Mouse (Mus musculus) G1E-ER4 (cell line): ENCODE data around the gene Med29. TPM values are rescaled to one million over a fixed set of nuclear protein-coding genes. Genes with fewer than 3 reads are reported as not detected.

Source experiments
- GATA1 ChIP-seq: IDR thresholded peaks from one replicate; pipeline ENCODE4 v1.8.0; 2012; ENCODE audit warnings: low read length, inconsistent platforms
- polyA plus RNA-seq: library from polyadenylated mRNA; stranded (reverse); fragments of >175 nt; gene quantifications from 2 replicates; pipeline ENCODE4 v1.2.3, GENCODE M21; 2012

The Med29 gene
- polyA plus RNA-seq, 1 experiment = 33.2 TPM

DNA sequence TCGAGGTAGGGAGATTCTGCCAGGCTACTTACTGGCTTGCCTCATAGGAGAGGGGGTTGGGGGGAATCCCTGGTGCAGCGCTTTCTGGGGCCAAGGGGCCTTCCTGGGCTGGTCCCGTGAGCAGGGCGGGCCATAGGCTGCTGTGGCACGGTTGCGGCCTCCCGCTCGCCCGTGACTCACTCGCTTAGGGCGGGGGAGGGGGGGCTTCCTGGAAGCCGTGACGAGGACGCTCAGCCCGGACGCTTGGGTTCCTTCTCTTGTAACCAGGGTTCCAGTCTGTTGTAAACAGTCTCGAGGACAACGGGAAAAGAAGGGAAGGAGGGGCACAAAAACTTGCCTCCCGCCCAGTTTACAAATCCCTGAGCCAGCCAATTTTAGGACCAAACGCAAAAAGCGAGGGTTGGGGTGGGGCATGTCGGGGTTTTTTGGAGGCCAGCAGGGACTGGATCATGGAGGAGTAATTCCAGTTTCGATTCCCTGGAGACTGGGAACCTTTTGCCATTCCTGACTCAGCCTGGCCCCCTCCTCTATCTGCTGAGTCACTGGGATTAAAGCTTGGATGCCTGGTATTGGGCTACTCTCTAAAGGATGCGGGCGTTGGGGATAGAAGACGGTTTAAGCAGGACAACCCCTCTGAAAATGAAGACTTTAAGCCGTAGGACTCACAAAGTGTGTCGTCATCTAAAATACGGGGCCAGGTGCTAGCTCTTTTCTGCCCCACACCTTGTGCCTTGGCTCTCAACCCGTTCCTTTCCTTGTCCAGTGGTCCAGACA lies 11.3 kb downstream of the Med29 start:
- no peak for TF ChIP-seq GATA1

DNA sequence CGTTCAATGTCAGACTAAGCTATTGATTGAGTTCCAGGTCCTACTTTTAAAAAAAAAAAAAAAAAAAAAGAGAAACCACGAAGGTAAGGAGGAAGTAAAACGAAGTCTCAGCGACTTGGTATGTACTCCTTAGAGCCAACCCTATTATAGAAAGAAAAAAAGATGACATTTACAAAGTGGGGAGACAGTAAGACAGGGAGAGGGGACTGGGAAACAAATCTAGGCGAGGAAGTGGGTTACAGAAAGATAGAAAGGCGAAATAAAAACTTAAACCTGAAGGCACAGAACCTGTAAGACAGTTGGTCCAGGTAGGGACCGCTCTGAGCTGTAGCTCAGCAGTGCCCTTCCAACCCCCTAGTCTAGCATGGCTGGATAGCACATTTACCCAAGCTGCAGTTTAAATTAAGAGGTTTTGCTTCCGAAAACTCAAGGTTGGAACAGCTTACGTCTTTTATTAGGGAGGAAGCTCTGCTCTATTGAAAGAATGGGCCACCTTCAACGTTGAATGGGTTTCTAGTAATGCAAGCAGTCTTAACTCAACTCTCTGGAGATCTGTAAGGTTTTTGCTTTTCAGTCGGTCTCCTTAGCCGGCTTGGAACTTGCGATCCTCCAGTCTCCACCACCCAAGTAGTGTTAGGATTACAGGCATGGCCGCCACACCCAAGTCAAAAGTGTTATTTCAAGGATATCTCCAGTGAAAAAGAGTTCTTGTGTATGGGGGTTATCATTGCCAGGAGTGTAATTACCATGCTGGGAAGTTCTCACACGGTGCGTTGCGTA lies 12.1 kb downstream of the Med29 start, which contains the start of gene Zfp36:
Zfp36 (minus strand) TSS at position 17 of the 780 bp plus-strand sequence.
- no peak for TF ChIP-seq GATA1

DNA sequence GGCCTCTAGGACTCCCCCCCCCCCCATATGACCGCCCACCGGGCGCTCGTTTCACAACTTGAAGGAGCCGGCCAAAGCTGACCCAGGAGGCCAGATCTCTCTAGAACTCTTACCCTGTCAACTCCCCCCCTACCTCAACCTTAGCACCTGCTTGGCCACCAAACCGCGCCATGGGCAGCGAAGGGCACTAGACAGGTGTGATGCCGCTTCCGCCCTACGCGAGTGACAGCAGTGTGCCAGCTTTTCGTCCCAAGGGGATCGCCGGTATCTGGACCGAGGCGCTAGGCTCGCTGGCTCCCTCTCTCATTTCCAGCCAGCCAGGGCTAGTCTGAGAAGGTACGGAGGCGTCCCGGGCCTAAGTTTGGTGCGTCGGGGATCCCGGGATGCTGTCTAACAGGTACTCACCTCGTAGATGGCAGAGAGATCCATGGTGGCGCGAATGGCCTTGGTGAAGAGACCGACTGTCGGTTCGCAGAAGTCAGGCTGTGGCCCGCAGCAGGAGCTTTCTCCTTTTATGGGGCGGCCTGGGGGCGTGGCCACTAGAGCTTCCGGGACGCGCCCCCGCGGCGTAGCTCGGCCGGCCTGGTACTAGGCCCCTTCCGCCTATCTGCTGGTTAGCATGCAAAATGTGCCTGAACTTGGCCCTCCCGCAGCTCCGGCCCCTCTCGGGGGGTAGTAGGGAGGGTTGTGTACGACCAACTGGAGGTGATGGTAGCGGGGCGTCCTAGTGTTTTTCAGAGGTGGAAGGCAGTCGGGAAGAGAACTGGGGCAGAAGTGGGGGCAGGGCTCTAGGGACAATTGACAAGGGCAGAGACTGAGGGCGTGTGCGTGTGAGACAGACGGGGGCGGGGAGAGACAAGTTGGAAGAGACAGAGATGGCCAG lies 13.5 kb downstream of the Med29 start:
- TF ChIP-seq GATA1 = no peak

DNA sequence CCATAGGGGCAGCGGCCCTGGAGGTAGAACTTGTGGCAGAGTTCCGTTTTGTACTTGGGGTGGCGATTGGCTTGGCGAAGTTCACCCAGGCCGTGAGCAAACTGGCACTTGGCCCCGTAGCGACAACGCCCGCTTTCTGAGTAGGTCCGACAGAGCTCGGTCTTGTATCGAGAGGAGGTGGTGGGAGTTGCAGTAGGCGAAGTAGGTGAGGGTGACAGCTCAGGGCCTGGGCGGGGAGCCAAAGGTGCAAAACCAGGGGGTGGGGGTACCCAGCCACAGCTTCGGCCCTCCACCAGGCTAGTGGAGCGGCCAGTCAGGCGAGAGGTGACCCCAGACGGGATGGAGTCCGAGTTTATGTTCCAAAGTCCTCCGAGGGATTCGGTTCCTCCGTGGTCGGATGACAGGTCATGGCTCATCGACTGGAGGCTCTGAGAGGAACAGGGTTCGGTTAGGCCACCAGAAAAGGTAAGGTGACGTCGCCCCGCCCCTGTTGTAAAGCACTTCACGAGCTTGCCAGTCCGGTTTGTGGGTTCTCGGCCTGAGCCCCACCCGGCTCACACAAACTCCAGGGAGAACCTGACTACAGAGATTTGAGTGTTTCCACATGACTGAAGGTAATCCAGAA lies 14.3 kb downstream of the Med29 start:
- no peak for TF ChIP-seq GATA1

DNA sequence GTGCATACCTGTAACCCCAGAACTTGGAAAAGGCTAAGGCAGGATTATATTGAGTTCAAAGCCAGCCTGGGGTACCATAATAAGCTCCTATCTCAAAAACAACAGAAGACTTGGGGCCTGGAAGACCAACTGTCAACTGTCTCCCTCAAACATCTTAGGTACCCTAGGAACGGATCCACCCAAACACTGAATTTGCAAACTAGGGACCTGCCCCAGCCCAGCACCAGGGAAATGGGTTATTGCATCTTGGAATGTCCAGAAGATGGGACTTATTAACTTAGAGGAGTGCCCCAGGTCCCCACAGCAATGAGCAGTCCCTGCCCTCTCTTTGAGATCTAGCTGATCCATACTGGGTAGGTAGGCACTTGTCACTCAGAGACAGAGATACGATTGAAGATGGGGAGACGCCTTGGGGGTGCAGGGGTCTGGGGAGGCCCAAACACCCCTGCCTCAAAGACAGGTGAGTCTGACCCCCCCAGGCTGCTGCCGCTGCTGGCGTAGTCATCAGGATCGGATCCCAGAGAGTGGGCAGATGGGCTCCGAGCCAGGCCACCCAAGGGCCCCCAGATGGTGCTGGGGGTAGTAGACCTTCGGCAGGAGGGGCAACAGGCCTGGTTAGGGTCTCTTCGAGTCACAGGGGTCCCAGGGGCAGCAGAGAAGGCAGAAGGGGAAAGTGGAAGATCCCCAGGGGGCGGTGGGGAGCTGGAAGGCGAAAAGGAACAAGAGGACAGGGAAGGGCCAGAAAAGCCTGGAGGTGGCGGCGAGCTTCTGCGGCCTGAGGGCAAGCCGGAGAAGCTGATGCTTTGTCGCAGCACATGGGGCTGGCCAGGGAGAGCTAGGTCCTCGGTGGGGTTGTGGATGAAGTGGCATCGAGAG lies 15.1 kb downstream of the Med29 start:
- no peak for TF ChIP-seq GATA1

DNA sequence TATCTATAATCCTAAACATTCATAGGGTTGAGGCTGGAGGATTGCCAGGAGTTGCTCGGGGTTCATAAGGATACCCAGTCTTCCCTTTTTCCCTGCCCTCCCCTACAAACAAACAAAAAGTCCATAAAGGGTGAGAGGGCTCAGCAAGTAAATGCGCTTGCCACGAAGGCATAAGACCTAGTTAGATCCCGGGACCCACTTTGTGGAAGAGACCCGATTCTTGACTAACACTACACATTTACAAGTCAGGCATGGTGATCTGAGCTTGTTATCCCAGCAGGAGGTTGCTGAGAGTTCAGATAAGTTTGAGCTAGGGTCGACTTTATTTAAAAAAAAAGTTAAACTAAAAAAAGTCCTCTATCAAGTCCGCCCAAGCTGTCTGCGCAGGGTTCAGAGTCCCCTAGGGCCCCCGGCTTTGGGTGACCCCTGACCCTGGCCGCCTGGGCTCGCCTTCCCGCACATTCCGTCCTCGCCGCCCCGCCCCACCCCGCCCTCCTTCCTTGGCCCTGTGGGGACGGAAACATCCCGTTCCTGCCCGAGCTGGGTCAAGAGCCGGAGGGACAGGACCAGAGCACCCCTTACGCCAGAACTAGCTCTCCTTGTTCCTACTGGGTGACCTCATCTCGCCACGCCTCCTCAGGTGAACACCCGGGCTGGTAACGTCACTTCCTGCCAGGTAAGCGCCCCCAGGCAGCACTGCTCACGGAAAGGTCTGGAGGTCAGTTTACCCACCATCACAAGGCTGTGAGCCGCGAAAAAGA lies 16.3 kb downstream of the Med29 start:
- no peak for TF ChIP-seq GATA1

DNA sequence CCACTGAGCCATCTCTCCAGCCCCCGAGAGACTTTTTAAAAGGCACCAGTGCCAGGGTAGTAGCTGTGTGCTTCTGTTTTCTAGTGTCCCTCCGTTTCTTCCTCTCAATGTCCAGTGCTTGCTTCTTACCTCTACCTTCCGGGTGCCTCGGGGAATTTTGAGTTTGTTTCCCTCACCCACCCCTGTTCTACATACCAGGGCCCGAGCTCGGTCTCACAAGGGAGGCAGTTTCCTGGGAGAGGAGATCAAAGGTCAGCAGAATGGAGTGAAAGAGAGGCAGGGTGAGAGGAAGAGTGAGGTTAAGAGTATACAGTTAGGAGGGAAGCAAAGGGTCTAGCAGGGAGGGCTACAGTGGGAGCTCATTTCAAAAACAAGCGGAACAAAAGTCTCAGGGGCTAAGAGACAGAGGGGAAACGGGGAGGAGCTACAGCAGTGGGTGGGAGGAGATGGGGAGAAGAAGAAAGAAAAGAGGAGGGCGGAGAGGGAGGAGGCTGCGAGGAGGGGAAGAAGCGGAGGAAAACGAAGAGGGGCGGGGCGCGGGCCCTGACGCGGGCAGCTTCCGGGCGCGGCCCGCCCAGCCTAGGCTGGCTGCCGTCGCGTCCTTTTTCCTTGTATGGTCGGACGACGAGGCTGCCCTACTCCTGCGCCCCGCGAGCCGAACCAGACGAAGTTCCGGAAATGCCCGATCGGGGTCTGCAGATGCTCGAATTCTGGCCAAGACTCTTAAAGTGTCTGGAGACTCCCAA lies 17.2 kb downstream of the Med29 start:
- no peak for TF ChIP-seq GATA1

DNA sequence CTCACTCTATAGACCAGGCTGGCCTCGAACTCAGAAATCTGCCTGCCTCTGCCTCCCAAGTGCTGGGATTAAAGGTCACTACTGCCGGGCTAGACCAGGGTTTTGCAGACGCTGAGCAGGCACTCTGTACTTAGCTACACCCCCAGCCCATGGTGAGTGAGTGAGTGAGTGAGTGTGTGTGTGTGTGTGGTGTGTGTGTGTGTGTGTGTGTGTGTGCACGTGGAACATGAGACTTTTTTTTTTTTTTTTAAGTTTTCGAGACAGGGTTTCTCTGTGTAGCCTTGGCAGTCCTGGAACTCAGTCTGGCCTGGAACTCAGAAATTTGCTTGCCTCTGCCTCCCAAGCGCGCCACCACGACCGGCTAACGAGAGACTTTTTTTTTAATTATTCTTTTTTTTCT lies 17.9 kb downstream of the Med29 start:
- TF ChIP-seq GATA1 = no peak

DNA sequence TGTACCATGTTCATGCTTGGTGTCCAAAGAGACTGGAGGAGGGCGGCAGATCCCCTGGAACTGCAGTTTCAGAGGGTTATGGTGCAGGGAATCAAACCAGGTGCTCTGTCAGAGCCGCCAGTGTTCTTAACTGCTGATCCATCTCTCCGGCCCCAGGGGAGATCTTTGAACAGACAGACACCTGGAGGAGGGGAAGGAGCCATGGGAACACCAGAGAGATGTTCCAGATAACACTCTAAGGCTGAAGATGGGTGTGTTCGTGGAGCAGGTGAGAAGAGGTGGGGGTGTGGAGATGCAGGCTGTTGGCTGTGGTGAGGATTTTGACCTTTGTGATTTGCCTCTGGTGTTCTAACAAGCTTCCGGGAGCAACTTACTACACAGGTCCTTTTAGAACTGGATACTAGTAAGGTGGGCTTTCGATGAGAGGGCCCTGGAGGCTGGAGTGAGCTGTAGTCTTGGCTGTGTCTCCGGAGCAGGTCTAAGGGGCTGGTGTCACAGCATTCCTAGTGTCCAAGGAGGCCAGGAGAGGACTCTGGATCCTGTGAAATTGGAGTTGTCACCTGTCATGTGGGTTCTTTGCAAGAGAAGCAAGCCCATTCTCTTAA lies 18.5 kb downstream of the Med29 start:
- no peak for TF ChIP-seq GATA1

DNA sequence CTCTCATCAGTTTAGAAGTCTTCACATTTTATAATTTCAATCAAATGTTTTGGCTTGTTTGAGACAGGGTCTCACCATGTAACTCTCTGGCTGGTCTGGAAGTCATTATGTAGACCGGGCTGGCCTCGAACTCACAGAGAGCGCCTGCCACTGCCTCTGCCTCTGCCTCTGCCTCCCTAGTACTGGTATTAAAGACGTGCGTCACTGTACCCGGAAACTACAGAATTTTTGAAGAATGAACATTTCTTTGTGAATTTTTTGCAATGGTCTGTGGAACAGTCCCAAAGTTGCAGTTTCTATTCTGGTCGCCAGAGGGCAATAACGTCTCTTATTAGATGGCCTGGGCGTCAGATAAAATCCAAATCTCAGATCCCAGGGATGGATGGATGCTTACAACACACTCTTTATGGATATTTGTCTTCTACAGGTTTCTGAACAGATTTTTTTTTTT lies 19.4 kb downstream of the Med29 start:
- TF ChIP-seq GATA1 = peak; percentile 10

DNA sequence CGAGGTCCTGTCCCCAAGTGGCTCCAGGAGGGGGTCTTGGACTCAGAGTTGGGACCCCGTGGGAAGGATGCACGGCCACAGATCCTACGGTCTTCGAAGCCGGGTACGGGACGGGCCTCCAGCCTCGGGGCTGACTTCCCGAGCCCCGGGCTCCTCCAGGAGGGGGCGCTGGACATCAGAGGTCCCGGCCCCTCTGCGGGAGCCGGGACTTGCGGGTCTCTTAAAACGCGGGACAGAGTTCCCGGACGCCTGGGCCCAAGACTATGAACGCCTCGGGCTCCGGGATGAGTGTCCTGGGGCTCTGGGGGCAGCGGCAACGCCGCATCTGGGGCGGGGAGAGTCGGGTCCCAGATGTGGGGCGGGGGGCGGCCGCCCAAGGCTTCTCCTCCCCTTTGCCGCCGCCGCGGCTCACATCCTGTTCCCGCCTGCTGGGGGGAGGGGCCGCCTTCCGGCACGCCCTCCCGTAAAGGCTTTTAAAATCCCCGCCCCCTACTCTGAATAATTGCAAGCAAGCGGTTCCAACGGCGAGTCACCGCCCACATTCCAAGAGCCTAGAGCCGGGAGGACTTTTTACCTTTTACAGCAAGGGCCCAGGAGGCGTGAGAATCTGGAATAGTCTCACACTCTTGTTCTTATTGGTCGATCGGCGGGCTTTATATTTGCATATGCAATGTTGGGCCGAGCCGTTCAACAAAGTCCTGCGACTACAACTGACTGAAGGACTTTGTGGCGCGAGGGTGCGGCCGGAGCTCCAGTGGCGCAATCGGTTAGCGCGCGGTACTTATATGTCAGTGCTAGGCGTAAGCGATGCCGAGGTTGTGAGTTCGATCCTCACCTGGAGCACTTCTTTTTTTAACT lies 20.0 kb downstream of the Med29 start, which contains the start of gene Plekhg2:
Plekhg2 (minus strand) TSS at position 349 of the 858 bp plus-strand sequence.
- no peak for TF ChIP-seq GATA1

DNA sequence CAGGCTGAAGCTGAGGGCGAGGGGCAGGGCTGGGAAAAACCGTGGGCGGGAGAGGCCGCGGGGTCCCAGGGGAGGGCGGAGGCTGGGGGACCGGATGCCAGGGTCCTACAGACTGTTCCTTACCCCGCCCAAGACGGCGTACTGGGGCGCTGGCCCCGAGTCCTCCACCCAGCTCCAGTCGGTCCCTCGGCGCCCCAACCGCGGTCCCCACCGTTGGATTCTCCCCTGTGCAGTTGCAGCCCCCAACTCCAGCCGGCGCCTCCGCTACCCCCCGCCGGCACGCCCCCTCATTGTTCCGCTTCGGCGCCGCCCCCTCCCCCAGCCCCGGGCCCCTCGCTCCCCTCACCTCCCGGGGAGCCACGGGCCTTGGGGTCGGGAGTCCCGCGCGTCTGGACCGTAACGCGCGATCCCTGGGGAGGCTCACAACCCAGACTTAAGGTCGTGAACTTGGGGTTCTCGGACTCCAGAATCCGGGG lies 21.0 kb downstream of the Med29 start:
- TF ChIP-seq GATA1 = no peak
